Mouse (Mus musculus) testis, adult 2 months (tissue): ENCODE measurements around the gene Mtrf1l. TPM values are rescaled to one million over a fixed set of nuclear protein-coding genes. Genes with fewer than 3 reads are reported as not detected.

ENCODE experiments used
- H3K27ac ChIP-seq: fragments of 200-500 bp; 2 replicates; pipeline ENCODE4 v1.5.1; 2012; ENCODE audit warnings: low read depth, low read length; ENCODE audit not compliant: control insufficient read depth, insufficient read depth
- H3K27me3 ChIP-seq: fragments of 200-500 bp; 2 replicates; pipeline ENCODE4 v1.6.1; 2012; ENCODE audit warnings: mild to moderate bottlenecking, low read length, moderate library complexity; ENCODE audit not compliant: control insufficient read depth, insufficient read depth
- H3K36me3 ChIP-seq: fragments of 200-500 bp; 2 replicates; pipeline ENCODE4 v1.6.1; 2012; ENCODE audit warnings: mild to moderate bottlenecking, low read length; ENCODE audit not compliant: control insufficient read depth, insufficient read depth
- H3K4me1 ChIP-seq: fragments of 200-500 bp; 2 replicates; pipeline ENCODE4 v1.6.1; 2012; ENCODE audit warnings: low read length; ENCODE audit not compliant: control insufficient read depth, insufficient read depth
- H3K4me3 ChIP-seq: fragments of 200-500 bp; 2 replicates; pipeline ENCODE4 v1.5.1; 2012; ENCODE audit warnings: low read depth, mild to moderate bottlenecking, low read length, moderate library complexity, mixed read lengths; ENCODE audit not compliant: control insufficient read depth
- CTCF ChIP-seq: fragments of 200-500 bp; IDR thresholded peaks from 2 replicates; pipeline ENCODE4 v1.5.1; 2012; ENCODE audit warnings: low read depth, mild to moderate bottlenecking, inconsistent platforms, low read length, moderate library complexity; ENCODE audit not compliant: control insufficient read depth, insufficient read depth, insufficient replicate concordance
- POLR2A ChIP-seq: fragments of 200-500 bp; IDR thresholded peaks from 2 replicates; pipeline ENCODE4 v1.6.1; 2012; ENCODE audit warnings: low read depth, mild to moderate bottlenecking, inconsistent platforms, low read length, moderate library complexity; ENCODE audit not compliant: control insufficient read depth
- polyA plus RNA-seq: library from polyadenylated mRNA; depleted of rRNA; stranded (reverse); fragments of >200 nt; gene quantifications from 2 replicates; pipeline ENCODE4 v1.2.3, GENCODE M21; 2012

Gene Mtrf1l
- polyA plus RNA-seq, 1 experiment = 1.1 TPM

- Histone ChIP-seq H3K36me3 (no peaks in the 10 kb centered on the region), H3K4me1 (no peaks in the 10 kb centered on the region), H3K4me3 (no peak overlapping the region), H3K27me3 (no peaks in the 10 kb centered on the region), H3K27ac (no peak overlapping the region)
- no peak for TF ChIP-seq CTCF
- no peak for TF ChIP-seq POLR2A
Measured at GRCm38 (mm10) chr10:5815968-5816367, 7.7 kb downstream of the Mtrf1l start.

- no peak for TF ChIP-seq CTCF
- TF ChIP-seq POLR2A = no peak
- no peak overlapping the region for H3K27ac ChIP-seq
- H3K4me1 ChIP-seq = no peaks in the 10 kb centered on the region
- H3K36me3 ChIP-seq = no peaks in the 10 kb centered on the region
- no peaks in the 10 kb centered on the region for H3K27me3 ChIP-seq
- no peak overlapping the region for H3K4me3 ChIP-seq
Measured at GRCm38 (mm10) chr10:5813724-5814123, 10.0 kb downstream of the Mtrf1l start.

- H3K4me3 ChIP-seq = no peak overlapping the region
- TF ChIP-seq POLR2A (no peak), CTCF (no peak)
- no peak overlapping the region for H3K27ac ChIP-seq
- H3K36me3 ChIP-seq = no peaks in the 10 kb centered on the region
- no peaks in the 10 kb centered on the region for H3K27me3 ChIP-seq
- peaks cover 7% of the 10 kb centered on the region for H3K4me1 ChIP-seq
Measured at GRCm38 (mm10) chr10:5807683-5808082, 16.0 kb downstream of the Mtrf1l start.

GRCm38 (mm10) chr10:5806996-5807395, 16.7 kb downstream of the Mtrf1l start:
- no peak overlapping the region for H3K27ac ChIP-seq
- H3K4me3 ChIP-seq = no peak overlapping the region
- H3K27me3 ChIP-seq = no peaks in the 10 kb centered on the region
- TF ChIP-seq CTCF (no peak), POLR2A (no peak)
- no peaks in the 10 kb centered on the region for H3K36me3 ChIP-seq
- peaks cover 7% of the 10 kb centered on the region for H3K4me1 ChIP-seq

- Histone ChIP-seq H3K36me3 (no peaks in the 10 kb centered on the region), H3K27me3 (no peaks in the 10 kb centered on the region), H3K4me1 (peaks cover 7% of the 10 kb centered on the region), H3K4me3 (peak overlapping the region; percentile 86), H3K27ac (peak overlapping the region; percentile 10; the same call in 1 of the 2 replicates)
- TF ChIP-seq CTCF = no peak
- no peak for TF ChIP-seq POLR2A
Measured at GRCm38 (mm10) chr10:5806416-5806815, 17.3 kb downstream of the Mtrf1l start.

GRCm38 (mm10) chr10:5805731-5806307, 17.9 kb downstream of the Mtrf1l start:
- peak overlapping the region; percentile 86 for H3K4me3 ChIP-seq
- H3K36me3 ChIP-seq = no peaks in the 10 kb centered on the region
- peaks cover 7% of the 10 kb centered on the region for H3K4me1 ChIP-seq
- peak overlapping the region; percentile 78 for H3K27ac ChIP-seq
- no peak for TF ChIP-seq CTCF
- TF ChIP-seq POLR2A = peak; percentile 13; the same call in 1 of the 2 replicates
- H3K27me3 ChIP-seq = no peaks in the 10 kb centered on the region

GRCm38 (mm10) chr10:5805243-5805730, 18.4 kb downstream of the Mtrf1l start, which contains the start of gene Fbxo5:
Gene Fbxo5, minus strand, starts transcription at chr10:5805600.
- TF ChIP-seq POLR2A = 0 out of 2 replicates have a peak, but pooled peaks have one; percentile 49
- TF ChIP-seq CTCF = no peak
- Histone ChIP-seq H3K27me3 (no peaks in the 10 kb centered on the region), H3K4me3 (peak within 1 kb of the TSS; percentile 86), H3K4me1 (peaks cover 7% of the 10 kb centered on the region), H3K36me3 (no peaks in the 10 kb centered on the region), H3K27ac (peak within 1 kb of the TSS; percentile 78)
